Mouse (Mus musculus) stomach, embryonic 14.5 days (tissue): ENCODE measurements at regions not wholly inside any gene's neighbourhood (a gene's known extent, or its start where the extent isn't known, plus 50 kb on each side); places are given as distances from the start of the nearest gene placed in this dataset.

Experiments used
- ATAC-seq: fragments of 200-750 bp; cut with Nextera tagmentation; 2 replicates; pipeline ENCODE4 v1.8.0; 2017; ENCODE audit warnings: low read depth, moderate TSS enrichment; ENCODE audit not compliant: insufficient number of reproducible peaks, insufficient read depth, low FRiP score
- H3K27ac ChIP-seq: fragments of 300-500 bp; sonication (generic); 2 replicates; pipeline ENCODE4 v1.5.1; 2014; ENCODE audit warnings: mild to moderate bottlenecking, low read length, moderate library complexity, mixed read lengths
- H3K27me3 ChIP-seq: fragments of 300-500 bp; sonication (generic); 2 replicates; pipeline ENCODE4 v1.6.1; 2014; ENCODE audit warnings: low read length, control low read depth, mixed read lengths; ENCODE audit not compliant: control insufficient read depth, insufficient read depth
- H3K36me3 ChIP-seq: fragments of 300-500 bp; sonication (generic); 2 replicates; pipeline ENCODE4 v1.6.1; 2014; ENCODE audit warnings: mild to moderate bottlenecking, control low read depth, low read length, moderate library complexity, mixed read lengths; ENCODE audit not compliant: control insufficient read depth, insufficient read depth
- H3K4me1 ChIP-seq: fragments of 300-500 bp; sonication (generic); 2 replicates; pipeline ENCODE4 v1.6.1; 2014; ENCODE audit warnings: low read length, control low read depth, mixed read lengths; ENCODE audit not compliant: control insufficient read depth, insufficient read depth
- H3K4me2 ChIP-seq: fragments of 300-500 bp; sonication (generic); replicated peaks from 2 replicates; pipeline ENCODE4 v1.6.1; 2014; ENCODE audit warnings: low read depth, low read length, control low read depth
- H3K4me3 ChIP-seq: fragments of 300-500 bp; sonication (generic); 2 replicates; pipeline ENCODE4 v1.5.1; 2014; ENCODE audit warnings: low read depth, low read length, control low read depth
- H3K9ac ChIP-seq: fragments of 300-500 bp; sonication (generic); replicated peaks from 2 replicates; pipeline ENCODE4 v1.6.1; 2014; ENCODE audit warnings: low read depth, mild to moderate bottlenecking, control low read depth, low read length, moderate library complexity, mixed read lengths
- H3K9me3 ChIP-seq: fragments of 300-500 bp; sonication (generic); 2 replicates; pipeline ENCODE4 v1.6.1; 2016; ENCODE audit warnings: low read depth, low read length, control low read depth; ENCODE audit not compliant: control insufficient read depth
- WGBS: fragments of 180-500 bp; shearing (Covaris S2); extraction: QIAGEN DNeasy Blood & Tissue Kit; methylation state at CpG from one replicate; pipeline ENCODE4 v1.1.7; 2014; 5-methylcytosine and 5-hydroxymethylcytosine counted together

DNA sequence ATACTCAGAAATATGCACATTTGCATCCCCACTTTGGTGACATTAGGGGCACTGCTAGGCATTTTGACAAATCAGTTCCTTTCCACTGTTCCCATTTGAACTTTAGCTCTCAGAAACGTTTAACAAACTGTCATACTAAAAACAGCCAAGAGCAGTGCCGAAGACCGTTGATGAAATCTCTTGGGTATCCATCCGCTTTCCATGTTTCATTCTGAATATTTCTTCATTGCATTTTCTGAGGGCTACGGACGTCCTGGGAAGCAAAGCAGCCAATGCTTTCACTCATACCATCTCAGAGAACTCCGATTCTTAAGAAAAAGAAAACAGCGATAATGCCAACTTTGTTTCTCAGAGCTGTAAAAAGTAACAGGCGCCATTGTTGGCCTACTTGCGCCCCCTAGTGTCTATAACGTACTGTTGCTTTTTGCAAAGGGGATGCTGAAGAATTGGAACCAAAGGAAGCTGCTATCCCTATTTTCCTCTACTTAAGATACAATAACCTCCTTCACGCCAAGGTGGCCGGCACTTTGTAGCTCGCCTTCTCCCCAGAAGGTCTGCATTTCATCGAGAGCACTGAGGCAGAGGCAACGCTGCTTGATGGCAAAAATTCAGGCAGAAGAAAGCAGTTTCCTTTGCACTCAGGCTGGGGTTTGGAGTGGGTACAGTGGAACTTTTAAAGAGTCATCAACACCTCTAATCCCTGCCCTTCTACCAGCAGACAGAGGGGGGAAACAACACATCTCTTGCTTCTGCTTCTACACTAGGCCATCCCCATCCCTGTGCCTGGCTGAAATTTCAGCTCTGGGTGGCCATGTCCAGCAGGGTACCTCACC, 163.1 kb upstream of the Spred2 start:
- Histone ChIP-seq H3K4me1 (no peaks in the 10 kb centered on the region), H3K4me3 (peak overlapping the region; percentile 15), H3K27me3 (no peaks in the 10 kb centered on the region), H3K4me2 (peak overlapping the region; percentile 30), H3K36me3 (no peaks in the 10 kb centered on the region), H3K9me3 (no peaks in the 10 kb centered on the region), H3K9ac (no peak overlapping the region), H3K27ac (no peak overlapping the region)
- WGBS = 7% methylated on average over 16 of the region's 16 CpGs
- ATAC-seq = 0 out of 2 replicates have a peak, but pooled peaks have one; percentile 28

- Histone ChIP-seq H3K27ac (no peak overlapping the region), H3K9ac (no peak overlapping the region), H3K4me3 (no peak overlapping the region), H3K4me2 (no peak overlapping the region), H3K9me3 (no peaks in the 10 kb centered on the region), H3K36me3 (no peaks in the 10 kb centered on the region), H3K27me3 (no peaks in the 10 kb centered on the region), H3K4me1 (no peaks in the 10 kb centered on the region)
- WGBS = 49% methylated on average over 4 of the region's 4 CpGs
- no peak for ATAC-seq
Measured at GRCm38 (mm10) chr11:19761694-19761976, 162.5 kb upstream of the Spred2 start.

- no peaks in the 10 kb centered on the region for H3K36me3 ChIP-seq
- no peaks in the 10 kb centered on the region for H3K9me3 ChIP-seq
- H3K9ac ChIP-seq = no peak overlapping the region
- no peak for ATAC-seq
- no peak overlapping the region for H3K4me2 ChIP-seq
- 89% methylated on average over 5 of the region's 5 CpGs for WGBS
- no peak overlapping the region for H3K27ac ChIP-seq
- H3K27me3 ChIP-seq = no peaks in the 10 kb centered on the region
- H3K4me3 ChIP-seq = no peak overlapping the region
- no peaks in the 10 kb centered on the region for H3K4me1 ChIP-seq
Measured at GRCm38 (mm10) chr11:19767316-19767715, 156.9 kb upstream of the Spred2 start.

GRCm38 (mm10) chr11:19767871-19768270, 156.3 kb upstream of the Spred2 start:
- 91% methylated on average over 9 of the region's 9 CpGs for WGBS
- Histone ChIP-seq H3K4me1 (no peaks in the 10 kb centered on the region), H3K27ac (no peak overlapping the region), H3K9me3 (no peaks in the 10 kb centered on the region), H3K4me2 (no peak overlapping the region), H3K4me3 (no peak overlapping the region), H3K36me3 (no peaks in the 10 kb centered on the region), H3K27me3 (no peaks in the 10 kb centered on the region), H3K9ac (no peak overlapping the region)
- ATAC-seq = no peak

GRCm38 (mm10) chr11:19768962-19769361, 155.2 kb upstream of the Spred2 start:
- Histone ChIP-seq H3K27ac (no peak overlapping the region), H3K9ac (no peak overlapping the region), H3K9me3 (no peaks in the 10 kb centered on the region), H3K36me3 (no peaks in the 10 kb centered on the region), H3K4me1 (no peaks in the 10 kb centered on the region), H3K4me3 (no peak overlapping the region), H3K27me3 (no peaks in the 10 kb centered on the region), H3K4me2 (no peak overlapping the region)
- ATAC-seq = no peak
- WGBS = 79% methylated on average over 1 of the region's 1 CpGs

DNA sequence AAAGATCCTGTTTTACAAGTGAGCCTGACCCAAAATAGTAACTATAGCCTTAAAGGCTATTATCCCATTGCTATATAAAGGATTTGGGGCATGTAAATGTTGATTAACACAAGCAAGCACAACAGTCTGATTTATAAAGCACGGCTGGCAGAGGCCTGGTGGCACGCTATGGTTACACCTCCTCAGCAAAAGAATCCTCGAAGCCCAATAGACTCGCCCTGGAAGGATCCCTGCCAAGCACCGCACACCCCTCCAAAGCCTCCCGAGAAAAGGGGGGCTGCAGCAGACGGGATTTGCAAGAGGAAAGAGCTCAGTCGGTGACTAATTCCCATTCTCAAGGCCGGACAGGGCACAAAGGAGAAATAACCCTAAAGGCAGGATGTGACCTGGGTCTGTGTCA, 150.2 kb upstream of the Spred2 start:
- no peak for ATAC-seq
- 44% methylated on average over 9 of the region's 9 CpGs for WGBS
- no peaks in the 10 kb centered on the region for H3K27me3 ChIP-seq
- no peak overlapping the region for H3K27ac ChIP-seq
- no peak overlapping the region for H3K4me3 ChIP-seq
- H3K9me3 ChIP-seq = no peaks in the 10 kb centered on the region
- no peaks in the 10 kb centered on the region for H3K36me3 ChIP-seq
- no peak overlapping the region for H3K4me2 ChIP-seq
- H3K4me1 ChIP-seq = peaks cover 6% of the 10 kb centered on the region
- no peak overlapping the region for H3K9ac ChIP-seq

GRCm38 (mm10) chr11:19775741-19776140, 148.4 kb upstream of the Spred2 start:
- H3K9ac ChIP-seq = no peak overlapping the region
- H3K27me3 ChIP-seq = no peaks in the 10 kb centered on the region
- WGBS = 86% methylated on average over 4 of the region's 4 CpGs
- H3K36me3 ChIP-seq = no peaks in the 10 kb centered on the region
- ATAC-seq = no peak
- no peak overlapping the region for H3K27ac ChIP-seq
- H3K4me3 ChIP-seq = no peak overlapping the region
- H3K4me1 ChIP-seq = peaks cover 6% of the 10 kb centered on the region
- H3K9me3 ChIP-seq = no peaks in the 10 kb centered on the region
- H3K4me2 ChIP-seq = no peak overlapping the region

DNA sequence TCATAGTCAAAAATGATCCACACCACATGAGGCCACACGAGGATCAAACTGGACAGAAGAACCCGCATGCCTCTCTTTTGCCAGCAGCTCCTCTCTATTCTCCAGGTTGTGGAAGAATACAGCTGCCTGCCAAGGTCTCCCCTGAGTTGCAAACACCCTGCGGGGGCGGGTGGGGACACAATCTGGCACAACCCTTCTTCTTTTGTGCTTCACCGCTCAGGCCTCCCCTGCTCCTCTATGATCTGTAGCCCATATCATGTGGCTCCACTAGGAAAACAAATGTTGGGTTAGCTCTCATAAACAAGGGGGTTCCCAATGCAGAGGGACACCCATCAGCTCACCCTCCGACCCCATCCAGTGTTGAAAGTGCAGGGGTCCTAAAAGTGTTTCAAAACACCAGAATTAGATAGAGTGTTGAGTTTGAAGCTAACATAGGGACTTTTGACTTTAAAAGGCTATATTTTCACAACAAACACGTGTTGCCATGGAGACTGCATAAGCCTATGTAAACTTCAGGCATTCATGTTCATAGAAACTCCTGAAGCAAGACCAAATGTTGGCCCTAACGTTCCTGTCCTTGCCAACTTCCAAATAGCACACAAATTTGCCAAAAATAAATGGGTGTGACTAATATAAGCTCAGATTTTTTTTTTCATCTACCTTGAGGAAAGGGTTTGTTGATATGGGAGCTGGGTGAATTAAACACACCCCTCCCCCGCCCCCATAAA, 147.5 kb upstream of the Spred2 start:
- no peak overlapping the region for H3K4me3 ChIP-seq
- no peak overlapping the region for H3K9ac ChIP-seq
- H3K4me1 ChIP-seq = peaks cover 6% of the 10 kb centered on the region
- H3K36me3 ChIP-seq = no peaks in the 10 kb centered on the region
- H3K27me3 ChIP-seq = no peaks in the 10 kb centered on the region
- H3K4me2 ChIP-seq = no peak overlapping the region
- no peak for ATAC-seq
- no peaks in the 10 kb centered on the region for H3K9me3 ChIP-seq
- no peak overlapping the region for H3K27ac ChIP-seq
- 65% methylated on average over 9 of the region's 9 CpGs for WGBS
